Mouse (Mus musculus) liver, adult 2 months (tissue): Measurements from ENCODE around the gene Abhd16b. TPM values are rescaled to one million over a fixed set of nuclear protein-coding genes. Genes with fewer than 3 reads are reported as not detected.

Experiments used
- DNase-seq: peaks from one replicate; pipeline ENCODE4 v3.0.0-alpha.2; 2011; ENCODE audit warnings: low read depth, low spot score; ENCODE audit errors: extremely low read depth
- H3K27ac ChIP-seq: fragments of 200-500 bp; replicated peaks from 2 replicates; pipeline ENCODE4 v1.5.1; 2012; ENCODE audit warnings: low read depth, mild to moderate bottlenecking, control low read depth, inconsistent platforms, low read length; ENCODE audit not compliant: insufficient read depth
- H3K27me3 ChIP-seq: fragments of 200-500 bp; 2 replicates; pipeline ENCODE4 v1.6.1; 2012; ENCODE audit warnings: mild to moderate bottlenecking, moderate library complexity, low read length, inconsistent platforms; ENCODE audit not compliant: control insufficient read depth, insufficient read depth
- H3K36me3 ChIP-seq: fragments of 200-500 bp; 2 replicates; pipeline ENCODE4 v1.6.1; 2012; ENCODE audit warnings: low read length, inconsistent platforms; ENCODE audit not compliant: control insufficient read depth, insufficient read depth
- H3K4me1 ChIP-seq: fragments of 200-500 bp; 2 replicates; pipeline ENCODE4 v1.6.1; 2011; ENCODE audit warnings: low read length; ENCODE audit not compliant: control insufficient read depth, insufficient read depth
- H3K4me3 ChIP-seq: fragments of 200-500 bp; 2 replicates; pipeline ENCODE4 v1.5.1; 2011; ENCODE audit warnings: low read depth, mild to moderate bottlenecking, control low read depth, low read length, moderate library complexity; ENCODE audit not compliant: insufficient read depth
- H3K79me2 ChIP-seq: fragments of 200-500 bp; 2 replicates; pipeline ENCODE4 v1.6.1; 2012; ENCODE audit warnings: inconsistent platforms, mild to moderate bottlenecking, low read length, moderate library complexity; ENCODE audit not compliant: control insufficient read depth, insufficient read depth
- H3K9ac ChIP-seq: fragments of 200-500 bp; 2 replicates; pipeline ENCODE4 v1.6.1; 2012; ENCODE audit warnings: low read depth, mild to moderate bottlenecking, control low read depth, inconsistent platforms, low read length
- CTCF ChIP-seq: fragments of 200-500 bp; IDR thresholded peaks from 2 replicates; pipeline ENCODE4 v1.5.1; 2011; ENCODE audit warnings: low read depth, low read length, control low read depth
- POLR2A ChIP-seq: fragments of 200-500 bp; IDR thresholded peaks from 2 replicates; pipeline ENCODE4 v1.6.1; 2011; ENCODE audit warnings: low read length, control low read depth; ENCODE audit not compliant: insufficient read depth; ENCODE audit errors: extremely low read depth
- whole genome bisulfite sequencing: fragments of 180-500 bp; shearing (Covaris S2); methylation state at CpG from one replicate; pipeline ENCODE4 v1.1.7; 2018; 5-methylcytosine and 5-hydroxymethylcytosine counted together
- polyA plus RNA-seq: library from polyadenylated mRNA; depleted of rRNA; stranded (reverse); fragments of >200 nt; gene quantifications from 2 replicates; pipeline ENCODE4 v1.2.3, GENCODE M21; 2012
- total RNA-seq: library from RNA; depleted of rRNA; stranded (reverse); fragments of >200 nt; gene quantifications from 2 replicates; pipeline ENCODE4 v1.2.3, GENCODE M21; 2014

The Abhd16b gene
- total and polyA plus RNA-seq, 2 experiments, result not detected

DNA sequence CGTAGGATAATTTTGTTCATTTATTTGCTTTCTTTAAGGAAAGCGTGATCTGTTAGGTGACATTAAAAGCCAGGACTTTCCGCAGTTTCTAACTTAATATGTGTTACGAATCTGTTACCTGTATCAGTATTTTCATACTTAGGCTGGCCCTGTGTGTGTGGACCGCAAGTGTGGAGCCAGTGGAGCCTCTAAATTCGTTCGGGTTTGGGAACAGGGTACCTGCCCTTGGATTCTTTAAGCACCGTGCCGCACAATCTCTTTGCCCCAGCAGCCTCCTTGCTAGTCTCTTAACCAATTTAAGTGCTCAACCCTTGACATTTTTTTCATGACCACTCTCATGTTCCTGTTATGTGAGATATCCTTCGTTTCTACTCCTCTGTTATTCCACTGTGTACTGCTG is 28.5 kb downstream of the Abhd16b start:
- Histone ChIP-seq H3K4me3 (peak overlapping the region; percentile 98; the same call in 1 of the 2 replicates), H3K27me3 (no peaks in the 10 kb centered on the region), H3K79me2 (peaks cover 34% of the 10 kb centered on the region), H3K4me1 (peaks cover 17% of the 10 kb centered on the region), H3K27ac (no peak overlapping the region), H3K36me3 (peaks cover 7% of the 10 kb centered on the region; the same call in 1 of the 2 replicates), H3K9ac (peak overlapping the region; percentile 2; the same call in 1 of the 2 replicates)
- 20% methylated on average over 10 of the region's 10 CpGs for WGBS
- TF ChIP-seq CTCF (no peak), POLR2A (no peak)
- no peak for DNase-seq

DNA sequence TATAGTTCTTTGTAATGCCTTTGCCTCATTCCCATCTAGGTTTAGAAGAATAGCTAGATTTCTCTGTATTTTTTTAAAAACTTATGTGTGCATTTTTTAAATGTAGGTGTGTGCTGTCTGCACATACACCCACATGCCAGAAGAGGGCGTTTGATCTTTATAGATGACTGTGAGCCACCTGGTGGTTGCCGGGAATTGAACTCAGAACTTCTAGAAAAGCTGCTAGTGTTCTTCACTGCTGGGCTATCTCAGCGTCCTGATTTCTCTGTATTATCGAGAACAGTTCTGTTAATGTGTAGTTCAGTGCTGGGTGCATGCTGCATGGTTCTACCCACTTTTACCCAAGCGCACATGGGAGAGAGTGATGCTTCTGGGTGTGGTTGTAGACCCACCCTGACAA is 29.8 kb downstream of the Abhd16b start:
- Histone ChIP-seq H3K9ac (no peak overlapping the region), H3K4me3 (no peak overlapping the region), H3K79me2 (peaks cover 39% of the 10 kb centered on the region), H3K27ac (no peak overlapping the region), H3K4me1 (peaks cover 17% of the 10 kb centered on the region), H3K27me3 (no peaks in the 10 kb centered on the region), H3K36me3 (peaks cover 6% of the 10 kb centered on the region)
- TF ChIP-seq CTCF (peak; percentile 3; the same call in 1 of the 2 replicates), POLR2A (no peak)
- 73% methylated on average over 5 of the region's 5 CpGs for WGBS
- no peak for DNase-seq

- Histone ChIP-seq H3K27me3 (no peaks in the 10 kb centered on the region), H3K79me2 (peaks cover 47% of the 10 kb centered on the region), H3K4me1 (peaks cover 15% of the 10 kb centered on the region), H3K27ac (no peak overlapping the region), H3K36me3 (peaks cover 9% of the 10 kb centered on the region), H3K9ac (no peak overlapping the region), H3K4me3 (no peak overlapping the region)
- no peak for DNase-seq
- WGBS, result 45% methylated on average over 5 of the region's 5 CpGs
- TF ChIP-seq CTCF, result no peak
- no peak for TF ChIP-seq POLR2A
These were observed 32.5 kb downstream of the Abhd16b start for GRCm38 (mm10) chr2:181525526-181525925.

- no peak for TF ChIP-seq CTCF
- no peak for TF ChIP-seq POLR2A
- peaks cover 8% of the 10 kb centered on the region for H3K36me3 ChIP-seq
These were observed 36.1 kb downstream of the Abhd16b start for GRCm38 (mm10) chr2:181529076-181529475.

GRCm38 (mm10) chr2:181532589-181532988 is 39.6 kb downstream of the Abhd16b start:
- H3K27ac ChIP-seq, result no peak overlapping the region
- H3K36me3 ChIP-seq, result peaks cover 6% of the 10 kb centered on the region
- H3K27me3 ChIP-seq, result no peaks in the 10 kb centered on the region
- TF ChIP-seq CTCF (no peak), POLR2A (no peak)
- H3K79me2 ChIP-seq, result peaks cover 45% of the 10 kb centered on the region
- H3K9ac ChIP-seq, result no peak overlapping the region
- DNase-seq, result no peak
- WGBS, result 98% methylated on average over 3 of the region's 3 CpGs
- no peak overlapping the region for H3K4me3 ChIP-seq
- H3K4me1 ChIP-seq, result peaks cover 7% of the 10 kb centered on the region; the same call in 1 of the 2 replicates

More at GRCm38 (mm10) chr2:181529076-181529475, 36.1 kb downstream of the Abhd16b start:
- 20% methylated on average over 1 of the region's 1 CpGs for WGBS
- peak; percentile 58 for DNase-seq
- Histone ChIP-seq H3K4me1 (peaks cover 4% of the 10 kb centered on the region; the same call in 1 of the 2 replicates), H3K9ac (no peak overlapping the region), H3K4me3 (no peak overlapping the region), H3K27ac (no peak overlapping the region), H3K79me2 (peaks cover 44% of the 10 kb centered on the region), H3K27me3 (no peaks in the 10 kb centered on the region)

DNA sequence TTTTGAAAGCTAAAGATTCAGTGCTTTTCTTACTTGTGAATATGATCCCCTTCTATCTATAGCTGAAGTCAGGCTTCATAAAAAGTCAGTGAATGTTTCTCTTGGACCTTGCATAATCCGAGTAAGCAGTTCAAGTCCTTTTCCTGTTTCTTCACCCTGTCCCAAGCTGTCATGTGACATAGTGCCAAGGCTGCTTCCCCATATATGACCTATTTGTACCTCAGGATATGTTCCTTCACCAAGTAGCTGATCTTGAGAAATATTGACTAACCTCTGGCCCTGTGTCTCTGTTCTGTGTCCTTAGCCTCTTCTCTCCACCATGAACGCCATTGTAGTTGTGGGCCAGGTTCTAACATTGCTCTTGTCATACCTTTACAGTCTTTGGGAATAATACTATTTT is 43.4 kb downstream of the Abhd16b start:
- DNase-seq, result peak; percentile 52
- TF ChIP-seq POLR2A (no peak), CTCF (no peak)
- Histone ChIP-seq H3K36me3 (peaks cover 5% of the 10 kb centered on the region), H3K9ac (no peak overlapping the region), H3K4me3 (no peak overlapping the region), H3K27me3 (no peaks in the 10 kb centered on the region), H3K27ac (no peak overlapping the region), H3K4me1 (peaks cover 5% of the 10 kb centered on the region; the same call in 1 of the 2 replicates), H3K79me2 (peaks cover 42% of the 10 kb centered on the region)
- WGBS, result 73% methylated on average over 2 of the region's 2 CpGs
